Mouse (Mus musculus): ENCODE results near the gene Tmem151a. TPM values are rescaled to one million over a fixed set of nuclear protein-coding genes. Genes with fewer than 3 reads are reported as not detected.

Gene Tmem151a
- polyA plus RNA-seq, 1 experiment: 0.69 TPM

DNA sequence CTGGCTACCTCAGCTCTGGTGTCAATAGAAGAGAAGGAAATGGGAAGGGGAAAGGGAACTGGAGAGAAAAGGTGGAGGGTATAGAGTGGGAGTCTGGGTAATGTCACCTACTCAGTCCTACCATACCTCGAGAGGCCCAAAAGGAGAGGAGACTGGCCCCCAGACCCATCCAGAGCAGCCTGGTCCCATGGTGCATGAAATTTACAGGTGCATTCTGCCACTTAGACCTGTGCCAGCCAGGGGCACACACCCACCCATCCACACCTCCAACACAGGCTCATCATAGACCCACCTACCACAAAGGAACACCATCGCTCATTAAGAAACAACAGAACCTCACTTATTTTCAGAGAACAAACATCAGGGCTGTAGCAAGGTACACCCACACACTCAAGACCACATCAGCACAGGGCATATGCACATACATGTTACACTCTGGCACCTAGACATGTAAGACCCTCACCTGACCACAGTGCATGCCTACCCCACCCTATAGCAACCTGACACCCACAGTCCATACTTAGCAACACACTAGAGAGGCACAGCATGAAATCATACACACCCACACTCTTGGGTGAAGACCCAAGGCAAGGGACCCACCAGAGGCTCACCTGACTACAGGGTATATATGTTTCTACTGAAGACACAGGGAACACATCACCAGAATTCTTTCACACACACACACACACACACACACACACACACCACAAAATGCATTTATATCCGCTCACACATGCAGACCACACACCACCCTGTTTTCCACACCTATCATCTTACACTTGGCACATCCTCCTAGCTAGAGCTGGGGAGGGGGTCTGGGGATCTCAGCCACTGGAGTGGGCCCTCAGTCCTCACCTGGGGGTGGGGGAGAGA, 1.1 kb downstream of the Tmem151a start:
- no peak overlapping the region for H3K4me3 ChIP-seq (ENCODE audit: extremely low read depth, insufficient read depth, insufficient read length)
- H3K27me3 ChIP-seq (ENCODE audit: control insufficient read depth, insufficient read depth, low read length): peaks cover 12% of the 10 kb centered on the region
- 63% methylated on average over 3 of the region's 3 CpGs for WGBS

DNA sequence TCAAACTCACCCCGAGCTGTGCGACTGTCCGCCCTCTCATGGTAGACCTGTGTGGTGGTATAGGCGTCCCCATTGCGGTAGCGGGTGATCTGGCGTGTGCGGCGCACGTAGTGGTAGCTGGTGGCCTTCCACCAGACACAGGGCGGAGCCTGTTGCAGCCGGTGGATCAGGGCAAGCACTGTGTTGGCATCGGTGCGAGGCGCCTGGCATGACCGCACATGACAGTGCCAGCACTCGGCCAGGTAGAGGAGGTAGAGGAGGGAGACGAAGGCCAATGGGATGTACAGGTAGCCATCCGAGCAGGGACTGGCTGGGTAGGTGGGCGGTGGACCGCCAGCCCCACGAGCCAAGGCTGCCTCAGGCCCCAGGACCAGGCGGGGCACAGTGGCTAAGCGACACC, 2.7 kb downstream of the Tmem151a start:
- Histone ChIP-seq H3K27ac (ENCODE audit: insufficient read depth, low read length) (no peak overlapping the region), H3K27me3 (ENCODE audit: control insufficient read depth, insufficient read depth, low read length) (peaks cover 12% of the 10 kb centered on the region), H3K36me3 (ENCODE audit: control insufficient read depth, insufficient read depth, low read length) (no peaks in the 10 kb centered on the region), H3K4me1 (ENCODE audit: control insufficient read depth, insufficient read depth, insufficient read length) (peaks cover 9% of the 10 kb centered on the region), H3K4me3 (ENCODE audit: extremely low read depth, insufficient read depth, insufficient read length) (no peak overlapping the region)
- TF ChIP-seq POLR2A (IDR thresholded peaks at IDR 0.05; ENCODE audit: low read depth, low read length): no peak
- no peak for TF ChIP-seq CTCF (IDR thresholded peaks at IDR 0.05; ENCODE audit: extremely low read depth, insufficient read depth, insufficient read length, insufficient replicate concordance)
- WGBS: 78% methylated on average over 24 of the region's 24 CpGs
- DNase-seq (ENCODE audit: low read depth in 1 of 2, low spot score in 2 of 2): no peak

More for the DNA sequence above, 1.1 kb downstream of the Tmem151a start:
- Histone ChIP-seq H3K4me1 (ENCODE audit: control insufficient read depth, insufficient read depth, insufficient read length) (peaks cover 10% of the 10 kb centered on the region), H3K27ac (ENCODE audit: insufficient read depth, low read length) (no peak overlapping the region), H3K36me3 (ENCODE audit: control insufficient read depth, insufficient read depth, low read length) (no peaks in the 10 kb centered on the region)
- no peak for DNase-seq (ENCODE audit: low read depth in 1 of 2, low spot score in 2 of 2)
- TF ChIP-seq POLR2A (IDR thresholded peaks at IDR 0.05; ENCODE audit: low read depth, low read length): no peak
- TF ChIP-seq CTCF (IDR thresholded peaks at IDR 0.05; ENCODE audit: extremely low read depth, insufficient read depth, insufficient read length, insufficient replicate concordance): no peak

GRCm38 (mm10) chr19:5082005-5082404, 3.3 kb downstream of the Tmem151a start:
- Histone ChIP-seq H3K4me1 (ENCODE audit: control insufficient read depth, insufficient read depth, insufficient read length) (peaks cover 5% of the 10 kb centered on the region), H3K4me3 (ENCODE audit: extremely low read depth, insufficient read depth, insufficient read length) (no peak overlapping the region), H3K36me3 (ENCODE audit: control insufficient read depth, insufficient read depth, low read length) (no peaks in the 10 kb centered on the region), H3K27me3 (ENCODE audit: control insufficient read depth, insufficient read depth, low read length) (peaks cover 12% of the 10 kb centered on the region), H3K27ac (ENCODE audit: insufficient read depth, low read length) (no peak overlapping the region)
- DNase-seq (ENCODE audit: low read depth in 1 of 2, low spot score in 2 of 2): no peak
- 64% methylated on average over 18 of the region's 18 CpGs for WGBS
- TF ChIP-seq POLR2A (IDR thresholded peaks at IDR 0.05; ENCODE audit: low read depth, low read length): no peak
- TF ChIP-seq CTCF (IDR thresholded peaks at IDR 0.05; ENCODE audit: extremely low read depth, insufficient read depth, insufficient read length, insufficient replicate concordance): no peak

DNA sequence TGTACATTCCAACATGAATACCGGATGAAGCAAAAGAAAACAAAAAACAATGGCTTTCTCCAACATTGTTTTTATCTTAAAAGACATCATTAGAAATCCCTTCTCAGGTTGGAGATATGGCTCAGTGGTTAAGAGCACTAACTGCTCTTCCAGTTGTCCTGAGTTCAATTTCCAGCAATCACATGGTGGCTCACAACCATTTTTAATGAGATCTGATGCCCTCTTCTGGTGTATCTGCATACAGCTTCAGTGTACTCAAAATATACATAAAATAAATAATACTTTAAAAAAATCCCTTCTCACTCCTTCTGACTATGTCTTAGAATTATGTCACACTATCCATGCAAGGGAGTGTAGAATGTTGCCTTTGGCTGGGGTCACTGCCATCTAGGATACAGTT, 6.1 kb downstream of the Tmem151a start:
- Histone ChIP-seq H3K4me1 (ENCODE audit: control insufficient read depth, insufficient read depth, insufficient read length) (no peaks in the 10 kb centered on the region), H3K4me3 (ENCODE audit: extremely low read depth, insufficient read depth, insufficient read length) (no peak overlapping the region), H3K36me3 (ENCODE audit: control insufficient read depth, insufficient read depth, low read length) (no peaks in the 10 kb centered on the region), H3K27me3 (ENCODE audit: control insufficient read depth, insufficient read depth, low read length) (peaks cover 2% of the 10 kb centered on the region; the same call in 1 of the 2 replicates), H3K27ac (ENCODE audit: insufficient read depth, low read length) (no peak overlapping the region)
- WGBS: 92% methylated on average over 1 of the region's 1 CpGs
- DNase-seq (ENCODE audit: low read depth in 1 of 2, low spot score in 2 of 2): no peak
- TF ChIP-seq POLR2A (IDR thresholded peaks at IDR 0.05; ENCODE audit: low read depth, low read length) (no peak), CTCF (IDR thresholded peaks at IDR 0.05; ENCODE audit: extremely low read depth, insufficient read depth, insufficient read length, insufficient replicate concordance) (no peak)

- Histone ChIP-seq H3K27ac (ENCODE audit: insufficient read depth, low read length) (no peak overlapping the region), H3K27me3 (ENCODE audit: control insufficient read depth, insufficient read depth, low read length) (peaks cover 1% of the 10 kb centered on the region; the same call in 1 of the 2 replicates), H3K36me3 (ENCODE audit: control insufficient read depth, insufficient read depth, low read length) (no peaks in the 10 kb centered on the region), H3K4me1 (ENCODE audit: control insufficient read depth, insufficient read depth, insufficient read length) (no peaks in the 10 kb centered on the region; the same call in 1 of the 2 replicates), H3K4me3 (ENCODE audit: extremely low read depth, insufficient read depth, insufficient read length) (no peak overlapping the region)
- no peak for TF ChIP-seq CTCF (IDR thresholded peaks at IDR 0.05; ENCODE audit: extremely low read depth, insufficient read depth, insufficient read length, insufficient replicate concordance)
- DNase-seq (ENCODE audit: low read depth in 1 of 2, low spot score in 2 of 2): no peak
- 35% methylated on average over 5 of the region's 5 CpGs for WGBS
Observed at GRCm38 (mm10) chr19:5073518-5073917, 11.8 kb downstream of the Tmem151a start.

DNA sequence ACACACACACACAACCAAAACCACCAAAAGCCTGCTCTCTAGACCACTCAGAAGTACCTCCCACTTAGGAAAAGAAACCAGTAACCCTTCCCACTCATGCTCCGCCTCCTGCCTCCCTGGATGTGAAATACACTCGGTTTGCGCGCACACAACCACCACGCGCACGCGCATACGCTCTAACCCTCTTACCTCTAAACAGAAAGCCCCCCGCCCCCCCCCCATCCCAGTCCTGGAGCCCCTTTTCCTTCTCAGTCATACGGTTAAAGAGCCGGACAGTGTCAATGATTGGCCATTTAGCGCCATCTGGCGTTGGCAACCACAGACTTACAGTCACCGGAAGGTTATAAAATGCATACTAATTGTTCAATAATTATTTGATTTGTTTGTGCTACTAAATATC, 12.3 kb downstream of the Tmem151a start:
- Histone ChIP-seq H3K27ac (ENCODE audit: insufficient read depth, low read length) (no peak overlapping the region), H3K36me3 (ENCODE audit: control insufficient read depth, insufficient read depth, low read length) (no peaks in the 10 kb centered on the region), H3K4me3 (ENCODE audit: extremely low read depth, insufficient read depth, insufficient read length) (peak overlapping the region; percentile 28; the same call in 1 of the 2 replicates), H3K27me3 (ENCODE audit: control insufficient read depth, insufficient read depth, low read length) (peaks cover 5% of the 10 kb centered on the region), H3K4me1 (ENCODE audit: control insufficient read depth, insufficient read depth, insufficient read length) (peaks cover 4% of the 10 kb centered on the region)
- TF ChIP-seq CTCF (IDR thresholded peaks at IDR 0.05; ENCODE audit: extremely low read depth, insufficient read depth, insufficient read length, insufficient replicate concordance) (peak; percentile 50; the same call in 1 of the 2 replicates), POLR2A (IDR thresholded peaks at IDR 0.05; ENCODE audit: low read depth, low read length) (no peak)
- whole genome bisulfite sequencing: 4% methylated on average over 15 of the region's 15 CpGs
- peak in 1 of 2 experiments; percentile 46 for DNase-seq (ENCODE audit: low read depth in 1 of 2, low spot score in 2 of 2)

Measured in spleen, adult 2 months (tissue).